In genomic region chr6:71352866-71353427, GRCm38 (mm10) we compare ENCODE assay signal across 20 mouse cellular contexts. TPM values are rescaled to one million over a fixed set of nuclear protein-coding genes. Genes with fewer than 3 reads are reported as not detected.
"Had no signal": no experiment of that assay in that cellular context is flagged by ENCODE, and none has a peak within 500 bp of the region (broad histone marks: within the 10 kb centered on the region; RNA-seq: fewer than 3 reads in every experiment).

No protein-coding gene starts in this region.

- H3K4me3 ChIP-seq: liver, embryonic 12.5 days; midbrain, embryonic 10.5 days; midbrain, embryonic 12.5 days; myocyte; neural tube, embryonic 13.5 days; neural tube, embryonic 15.5 days had no signal

- H3K27me3 ChIP-seq: liver, embryonic 12.5 days; midbrain, embryonic 12.5 days; neural tube, embryonic 13.5 days; neural tube, embryonic 15.5 days had no signal

- H3K4me1 ChIP-seq: liver, embryonic 12.5 days; midbrain, embryonic 10.5 days; midbrain, embryonic 12.5 days; neural tube, embryonic 13.5 days; neural tube, embryonic 15.5 days had no signal

- H3K27ac ChIP-seq: liver, embryonic 12.5 days; liver, embryonic 14.5 days; midbrain, embryonic 10.5 days; midbrain, embryonic 12.5 days; neural tube, embryonic 13.5 days; neural tube, embryonic 15.5 days had no signal

- DNase-seq: lung, adult 18-20 months; lung, embryonic 14.5 days; lung, postnatal 10 days; lung, postnatal 4 days; midbrain, embryonic 14.5 days; retina, postnatal 1 day; right cerebral cortex, adult 18-20 months; right cerebral cortex, postnatal 14 days; spleen, adult 18-20 months had no signal

- H3K36me3 ChIP-seq: liver, embryonic 12.5 days; midbrain, embryonic 10.5 days; midbrain, embryonic 12.5 days; neural tube, embryonic 13.5 days; neural tube, embryonic 15.5 days had no signal

RNA-seq across cellular contexts. Expression of gene Cd8a, which starts 20.3 kb away (rescaled TPM):
- polyA plus RNA-seq: liver, embryonic 12.5 days; liver, embryonic 14.5 days; liver, embryonic 16.5 days; lung, embryonic 14.5 days; midbrain, embryonic 10.5 days; midbrain, embryonic 12.5 days; midbrain, embryonic 14.5 days; midbrain, embryonic 16.5 days; myocyte; neural tube, embryonic 11.5 days; neural tube, embryonic 13.5 days; neural tube, embryonic 15.5 days; stomach, embryonic 16.5 days had no signal

RNA-seq across cellular contexts. Expression of gene Cd8b1, which starts 30.4 kb away (rescaled TPM):
- polyA plus RNA-seq: liver, embryonic 12.5 days; liver, embryonic 14.5 days; lung, embryonic 14.5 days; midbrain, embryonic 12.5 days; midbrain, embryonic 14.5 days; midbrain, embryonic 16.5 days; myocyte; neural tube, embryonic 11.5 days; neural tube, embryonic 13.5 days; neural tube, embryonic 15.5 days; stomach, embryonic 16.5 days had no signal
